Mouse (Mus musculus) ovary, postnatal 14 days (tissue): Measurements from ENCODE around the gene Bicc1.

Experiments
- DNase-seq: peaks from one replicate; pipeline ENCODE4 v3.0.0; 2022; ENCODE audit warnings: low spot score

The Bicc1 gene

GRCm38 (mm10) chr10:70945076-70945475 is 214.4 kb downstream of the Bicc1 start:
- DNase-seq = no peak

DNA sequence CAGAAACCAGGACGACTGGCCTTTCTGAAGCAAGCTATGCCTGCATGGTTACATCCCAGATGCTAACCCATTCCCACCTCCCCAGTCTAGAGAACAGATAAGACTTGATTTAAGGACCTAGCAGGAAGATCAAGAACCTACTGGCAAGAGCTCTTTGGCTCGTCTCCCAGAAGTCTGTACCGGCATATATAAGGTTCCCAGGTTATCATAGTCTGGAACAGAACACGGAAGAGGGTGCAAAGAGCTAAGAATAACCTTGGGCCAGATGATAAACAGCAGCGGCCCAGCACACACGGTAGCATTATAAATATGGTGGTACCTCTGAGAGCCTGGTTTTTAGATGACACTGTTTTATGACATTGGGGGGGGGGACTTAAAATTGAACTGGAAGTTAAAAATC is 217.9 kb downstream of the Bicc1 start:
- no peak for DNase-seq

GRCm38 (mm10) chr10:70939751-70940150 is 219.7 kb downstream of the Bicc1 start:
- DNase-seq = peak; percentile 19

- no peak for DNase-seq
These were observed 222.1 kb downstream of the Bicc1 start for GRCm38 (mm10) chr10:70937450-70937849.

GRCm38 (mm10) chr10:70936008-70936407 is 223.5 kb downstream of the Bicc1 start:
- no peak for DNase-seq

DNA sequence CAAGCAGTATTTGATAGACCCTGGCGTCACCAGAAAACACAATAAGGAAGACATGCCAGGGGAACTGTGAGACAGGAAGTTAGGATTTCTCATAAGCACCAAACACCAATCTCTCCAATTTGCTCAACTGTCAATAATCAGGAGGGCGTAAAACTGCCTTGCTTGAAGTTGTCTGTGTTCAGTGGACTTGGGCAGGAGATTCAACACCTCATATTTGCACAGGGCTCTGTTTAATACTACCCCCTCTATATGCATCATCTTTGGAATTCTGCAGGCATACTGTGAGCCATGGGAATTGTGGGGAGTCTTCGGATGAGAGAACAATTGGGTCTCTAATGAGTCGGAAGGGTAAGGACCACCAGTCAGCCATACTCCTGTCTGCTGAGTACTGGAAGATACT is 233.4 kb downstream of the Bicc1 start:
- DNase-seq = no peak

DNA sequence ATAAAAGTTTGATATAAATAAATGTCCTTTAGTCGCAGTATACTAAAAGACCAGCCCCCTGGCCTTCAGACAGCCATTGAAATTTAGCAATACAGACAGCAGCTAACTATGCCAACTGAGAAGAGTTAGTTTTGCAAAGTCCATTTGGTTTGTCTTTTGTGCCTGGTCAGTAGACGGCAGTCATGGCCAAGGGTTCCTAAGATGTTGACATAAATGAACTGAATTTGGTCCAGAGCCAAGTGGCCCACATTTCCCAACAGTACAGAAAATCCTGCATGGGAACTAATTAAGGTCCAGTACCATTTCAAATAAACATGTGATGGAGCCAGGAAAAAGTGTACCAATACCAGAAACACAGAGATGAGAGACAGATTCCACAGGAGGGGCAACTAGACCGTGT is 235.2 kb downstream of the Bicc1 start:
- no peak for DNase-seq

DNA sequence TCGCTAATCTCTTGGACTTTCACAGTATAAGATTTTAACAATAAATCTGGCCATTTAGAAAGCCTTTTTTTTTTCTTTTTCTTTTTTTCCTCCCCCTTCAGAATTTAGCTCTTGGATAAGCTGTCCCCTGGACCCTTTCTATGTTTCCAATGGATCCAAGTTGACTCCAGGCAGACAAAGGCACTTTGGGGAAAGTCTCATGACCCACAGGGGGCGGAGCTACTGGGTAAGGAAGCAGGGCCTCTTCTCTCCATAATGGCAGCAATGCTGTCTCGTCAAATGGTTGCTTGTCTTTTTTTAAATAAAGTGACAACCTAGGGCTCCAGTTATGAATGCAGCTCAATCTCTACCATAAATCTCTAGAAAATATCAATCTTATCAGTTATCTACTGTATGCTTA is 235.6 kb downstream of the Bicc1 start:
- DNase-seq = no peak

DNA sequence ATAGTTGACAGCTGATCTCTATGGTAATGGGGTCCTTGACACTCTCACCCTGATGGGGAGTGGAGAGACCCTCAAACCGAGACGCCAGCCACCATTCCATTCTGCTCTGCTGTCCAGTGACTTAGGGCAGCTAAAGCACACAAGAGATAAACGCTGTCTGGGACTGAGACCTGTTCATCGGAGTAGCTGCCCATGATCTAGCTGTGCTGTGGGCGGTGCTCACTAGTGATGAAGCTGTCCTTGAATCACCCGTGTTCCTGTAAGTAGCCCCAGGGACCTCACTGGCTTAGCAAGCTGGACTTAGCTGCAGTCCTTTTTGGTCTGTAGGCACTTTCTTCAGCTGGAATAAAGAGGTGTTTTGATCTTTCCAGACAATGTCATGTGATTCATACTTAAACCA is 238.0 kb downstream of the Bicc1 start:
- no peak for DNase-seq

DNA sequence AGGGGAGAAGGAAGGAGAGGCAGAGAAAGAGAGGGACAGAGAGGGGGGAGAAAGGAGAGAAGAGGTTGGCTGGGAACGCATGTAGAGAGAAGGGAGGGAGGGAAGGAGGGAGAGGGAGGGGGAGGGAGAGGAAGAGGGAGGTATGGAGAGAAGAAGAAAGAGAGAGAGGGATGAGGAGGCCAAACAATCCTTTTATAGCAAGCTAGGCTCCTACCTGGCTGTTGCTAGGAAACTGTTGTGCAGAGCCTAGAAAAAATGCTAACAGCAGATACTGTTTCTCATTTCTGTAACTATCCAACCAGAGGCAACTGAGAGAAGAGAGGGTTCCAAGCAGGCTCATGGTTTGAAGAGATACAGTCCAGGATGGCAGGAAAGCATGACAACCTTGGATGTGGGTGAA is 239.6 kb downstream of the Bicc1 start:
- no peak for DNase-seq

- no peak for DNase-seq
These were observed 240.4 kb downstream of the Bicc1 start for GRCm38 (mm10) chr10:70919031-70919663.

DNA sequence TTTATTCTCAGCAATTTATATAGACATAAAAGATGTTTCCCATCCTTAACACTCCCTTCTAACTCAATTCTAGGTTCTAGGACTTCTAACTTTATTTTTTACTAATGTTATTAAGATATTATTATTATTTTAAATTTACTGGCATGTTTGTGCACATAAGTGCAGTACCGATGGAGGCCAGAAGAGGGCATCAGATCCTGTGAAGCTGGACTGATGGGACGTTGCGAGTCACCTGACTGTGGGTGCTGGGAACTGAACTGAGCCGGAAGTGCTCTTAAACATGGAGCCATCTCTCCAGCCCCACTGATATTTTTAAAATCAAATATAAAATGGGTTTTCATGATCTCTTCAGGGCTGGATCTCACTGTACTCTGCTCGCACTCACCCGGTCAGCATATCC is 242.8 kb downstream of the Bicc1 start:
- DNase-seq = no peak

DNA sequence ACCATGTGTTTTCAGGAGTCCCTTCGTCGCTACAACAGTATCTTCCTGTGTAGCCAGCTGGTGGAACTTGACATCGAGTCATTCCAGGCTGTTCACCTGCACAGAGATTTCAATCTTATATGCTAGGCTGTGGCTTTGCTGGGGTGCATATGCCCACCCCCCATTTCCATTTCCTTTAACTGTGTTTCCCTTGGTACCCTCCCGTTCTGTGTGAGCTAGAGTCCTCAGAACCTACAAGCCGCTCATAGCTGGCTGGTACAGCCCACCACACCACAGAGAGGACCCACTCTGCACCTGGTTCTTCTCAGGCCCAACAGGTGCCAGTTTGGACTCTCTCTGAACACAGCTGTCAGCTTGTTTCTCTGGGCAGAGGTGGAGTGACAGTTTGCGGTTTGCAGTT is 244.4 kb downstream of the Bicc1 start:
- no peak for DNase-seq

DNA sequence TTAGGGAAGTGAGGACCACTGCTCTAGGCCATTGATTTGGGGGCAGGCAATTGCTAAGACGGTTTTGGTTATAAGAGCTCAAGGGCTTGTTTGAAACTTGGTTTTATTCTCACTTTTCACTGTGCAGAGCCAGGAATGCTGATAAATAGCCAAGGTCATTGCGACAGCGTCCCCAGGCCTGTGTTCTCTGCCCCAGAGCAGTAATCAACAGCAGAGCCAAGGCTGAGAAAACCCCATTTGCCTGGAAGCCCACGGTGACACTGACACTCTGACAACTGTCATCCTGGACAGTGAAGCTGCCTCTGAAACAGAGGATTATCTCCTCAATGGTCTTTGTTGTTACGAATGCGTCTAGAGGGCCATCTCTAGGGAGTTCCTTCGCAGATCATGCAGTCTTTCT is 255.6 kb downstream of the Bicc1 start:
- DNase-seq = no peak

- DNase-seq = no peak
These were observed 256.6 kb downstream of the Bicc1 start for GRCm38 (mm10) chr10:70902751-70903485.

GRCm38 (mm10) chr10:70901193-70901875 is 258.2 kb downstream of the Bicc1 start:
- DNase-seq = no peak

- no peak for DNase-seq
These were observed 263.6 kb downstream of the Bicc1 start for GRCm38 (mm10) chr10:70895891-70896290.

DNA sequence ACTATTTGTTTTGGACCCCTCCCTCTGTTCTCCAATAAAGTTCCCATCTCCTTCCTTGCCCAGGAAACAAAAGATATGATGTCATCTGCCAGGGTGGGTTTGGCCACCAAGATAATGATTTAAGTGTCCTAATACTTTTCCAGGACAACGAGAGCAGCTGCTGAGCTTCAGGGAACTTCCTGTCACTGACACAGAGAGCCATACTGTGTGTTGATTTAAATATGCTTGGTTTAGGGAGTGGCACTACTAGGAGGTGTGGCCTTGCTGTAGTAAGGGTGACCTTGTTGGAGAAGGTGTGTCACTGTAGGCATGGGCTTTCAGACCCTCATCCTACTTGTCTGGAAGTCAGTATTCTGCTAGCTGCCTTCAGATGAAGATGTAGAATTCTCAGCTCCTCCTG is 281.5 kb downstream of the Bicc1 start:
- no peak for DNase-seq

DNA sequence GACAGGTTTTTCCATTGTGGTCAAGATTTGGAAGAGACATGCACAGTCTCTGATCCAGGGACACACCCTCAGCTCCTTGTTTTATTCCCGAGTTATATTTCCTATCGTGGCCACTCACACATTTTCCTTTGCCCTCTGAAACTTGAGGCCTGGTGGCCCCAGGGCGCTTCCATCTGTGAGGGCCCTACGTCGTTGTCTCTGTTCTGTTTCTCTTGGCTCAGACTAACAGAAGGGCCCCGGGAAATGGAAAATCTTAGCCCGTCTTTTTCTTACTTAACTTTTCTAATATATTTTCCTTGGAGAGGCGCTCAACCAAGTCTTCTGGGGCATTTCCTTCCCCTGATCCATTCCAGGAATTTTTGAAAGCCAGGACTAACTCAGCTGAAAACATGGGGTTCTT is 281.9 kb downstream of the Bicc1 start:
- DNase-seq = no peak

DNA sequence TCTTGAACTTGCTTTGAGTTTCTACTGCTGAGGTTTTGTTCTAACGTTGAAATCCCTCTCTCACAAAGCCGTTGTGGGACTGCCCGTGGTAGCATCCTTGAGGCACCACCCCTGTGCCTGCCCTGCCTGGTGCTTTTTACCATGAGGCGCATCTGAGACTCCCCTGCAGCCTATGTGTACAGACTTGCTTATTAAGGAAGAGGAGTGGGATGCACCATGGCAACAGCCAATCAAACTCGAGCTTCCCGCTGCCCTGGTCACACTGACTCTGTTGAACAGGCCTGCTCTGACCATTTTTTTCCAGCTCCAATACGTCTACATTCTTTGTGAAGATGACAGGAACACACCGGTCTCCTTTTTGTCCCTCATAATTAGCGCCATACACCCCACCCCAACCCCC is 283.0 kb downstream of the Bicc1 start:
- no peak for DNase-seq

DNA sequence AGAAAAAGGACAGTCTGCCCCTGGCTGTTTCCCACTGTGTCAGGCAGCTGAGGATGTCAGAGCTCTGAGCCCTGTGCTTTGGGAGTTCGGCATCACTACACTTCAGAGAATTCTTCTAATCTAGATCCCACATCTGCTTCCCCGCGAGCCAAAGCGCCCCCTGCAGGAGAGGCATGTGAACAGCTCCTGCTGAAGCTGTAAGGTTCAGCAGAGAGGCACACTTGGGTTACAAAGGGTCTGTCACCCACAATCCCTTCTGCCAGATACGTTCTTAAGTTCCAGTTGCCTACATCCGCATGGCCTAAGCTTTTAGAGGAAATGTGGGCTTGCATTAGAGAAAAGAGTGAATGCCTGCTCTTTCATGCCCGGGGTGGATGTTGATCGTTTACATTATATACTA is 283.4 kb downstream of the Bicc1 start:
- no peak for DNase-seq

DNA sequence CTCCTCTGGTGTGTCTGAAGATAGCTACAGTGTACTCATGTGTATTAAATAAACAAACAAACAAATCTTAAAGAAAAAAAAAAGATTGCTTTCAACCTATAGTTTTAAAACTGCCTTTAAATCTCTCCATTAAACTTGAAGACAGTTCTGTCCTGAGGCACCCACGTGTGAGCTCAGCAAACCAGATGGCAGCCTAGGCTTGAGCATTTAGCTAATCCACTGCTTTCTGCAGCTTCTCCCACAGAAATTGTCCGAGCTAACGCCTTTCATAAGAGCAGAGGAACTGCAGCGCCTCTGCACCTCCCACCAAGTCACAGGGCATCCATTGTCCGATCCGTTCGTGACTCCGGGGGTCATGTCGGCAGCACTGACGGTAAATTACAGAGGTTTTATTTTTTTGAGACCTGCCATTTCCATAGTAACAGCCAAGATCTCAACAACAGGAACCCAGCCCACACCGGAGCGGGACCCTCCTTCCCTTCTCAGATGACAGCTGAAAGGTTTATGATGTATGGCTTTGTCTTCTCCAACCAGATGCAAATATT is 284.4 kb downstream of the Bicc1 start:
- no peak for DNase-seq
